Mouse (Mus musculus): Measurements from ENCODE around the gene Hspb1. TPM values are rescaled to one million over a fixed set of nuclear protein-coding genes. Genes with fewer than 3 reads are reported as not detected.

The Hspb1 gene
- polyA plus RNA-seq, 1 experiment from 2014 or later: 1,190 TPM

DNA sequence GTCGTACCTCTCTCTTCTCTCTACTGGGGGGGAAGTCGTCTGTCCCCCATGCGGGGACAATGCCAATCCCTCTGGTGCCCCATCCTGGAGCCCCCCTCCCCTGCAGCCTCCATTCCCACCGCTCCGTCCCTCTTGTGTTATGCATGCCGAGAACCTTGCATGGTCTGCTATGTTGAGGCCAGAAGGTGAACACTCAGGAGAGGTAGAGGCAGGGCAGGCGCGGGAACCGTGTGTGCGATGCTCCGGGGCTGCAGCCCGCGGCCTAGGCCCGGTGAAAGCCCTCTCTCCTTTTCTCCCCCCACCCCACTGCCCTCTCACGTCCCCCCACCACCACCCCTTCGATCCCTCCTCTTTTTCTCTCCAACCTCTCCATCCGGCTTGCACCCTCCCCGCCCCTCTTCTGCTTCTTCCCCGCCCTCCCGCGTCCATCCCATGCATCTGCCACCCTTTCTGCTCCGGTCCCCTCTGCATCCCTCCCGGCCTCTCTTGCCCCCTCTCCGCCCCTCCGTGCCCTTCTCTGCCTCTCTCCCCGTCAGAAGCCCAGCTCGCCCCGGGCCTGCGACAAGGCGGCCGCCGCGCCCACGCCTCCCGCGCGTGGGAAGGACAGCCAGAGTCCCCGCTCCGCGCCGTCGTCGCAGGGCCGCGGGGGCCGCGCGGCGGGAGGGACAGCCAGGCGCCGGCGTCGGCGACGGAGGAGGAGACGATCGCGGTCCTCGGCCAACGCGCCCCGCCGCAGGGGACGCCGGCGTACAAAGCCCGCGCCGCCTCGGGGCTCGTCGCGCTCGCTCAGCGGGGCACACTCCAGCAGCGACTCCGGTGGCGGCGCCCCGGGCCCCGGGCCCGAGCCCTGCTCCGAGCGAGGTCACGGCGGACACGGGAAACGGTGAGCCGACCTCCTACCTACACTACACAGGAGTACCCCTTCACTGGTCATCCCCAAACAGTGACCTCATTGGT lies 19.8 kb upstream of the Hspb1 start:
- Histone ChIP-seq H3K4me3 (peak overlapping the region; percentile 46), H3K36me3 (no peaks in the 10 kb centered on the region), H3K9me3 (no peaks in the 10 kb centered on the region), H3K27ac (no peak overlapping the region), H3K9ac (peak overlapping the region; percentile 42), H3K4me2 (peak overlapping the region; percentile 95), H3K4me1 (peaks cover 19% of the 10 kb centered on the region), H3K27me3 (peaks cover 81% of the 10 kb centered on the region)
- 2% methylated on average over 61 of the region's 89 CpGs for WGBS
- no peak for ATAC-seq (ENCODE audit: insufficient number of reproducible peaks, low FRiP score, low TSS enrichment, low read depth)

DNA sequence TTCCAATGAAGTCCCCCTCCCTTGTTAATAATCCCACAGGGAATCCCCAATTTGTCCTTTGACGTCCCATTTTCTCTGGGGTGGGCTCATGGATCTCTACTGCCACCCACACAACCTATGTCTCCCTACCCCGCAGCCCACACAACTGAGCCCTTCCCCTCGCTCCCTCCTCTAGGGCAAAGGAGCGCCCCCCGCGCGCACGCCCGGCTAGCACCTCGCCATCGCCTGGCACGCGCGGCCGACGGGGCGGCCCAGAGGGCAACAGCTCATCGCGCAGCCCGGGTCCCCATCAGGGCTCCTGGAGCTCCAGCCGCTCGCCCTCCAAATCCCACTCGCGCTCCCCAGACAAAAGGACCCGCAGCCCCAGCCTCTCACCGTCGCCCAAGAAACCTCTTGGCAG lies 19.1 kb upstream of the Hspb1 start:
- Histone ChIP-seq H3K27ac (no peak overlapping the region), H3K9me3 (no peaks in the 10 kb centered on the region), H3K4me1 (peaks cover 22% of the 10 kb centered on the region), H3K9ac (no peak overlapping the region), H3K4me2 (peak overlapping the region; percentile 95), H3K36me3 (no peaks in the 10 kb centered on the region), H3K4me3 (peak overlapping the region; percentile 46), H3K27me3 (peaks cover 86% of the 10 kb centered on the region)
- 1% methylated on average over 27 of the region's 27 CpGs for WGBS
- ATAC-seq (ENCODE audit: insufficient number of reproducible peaks, low FRiP score, low TSS enrichment, low read depth): no peak

DNA sequence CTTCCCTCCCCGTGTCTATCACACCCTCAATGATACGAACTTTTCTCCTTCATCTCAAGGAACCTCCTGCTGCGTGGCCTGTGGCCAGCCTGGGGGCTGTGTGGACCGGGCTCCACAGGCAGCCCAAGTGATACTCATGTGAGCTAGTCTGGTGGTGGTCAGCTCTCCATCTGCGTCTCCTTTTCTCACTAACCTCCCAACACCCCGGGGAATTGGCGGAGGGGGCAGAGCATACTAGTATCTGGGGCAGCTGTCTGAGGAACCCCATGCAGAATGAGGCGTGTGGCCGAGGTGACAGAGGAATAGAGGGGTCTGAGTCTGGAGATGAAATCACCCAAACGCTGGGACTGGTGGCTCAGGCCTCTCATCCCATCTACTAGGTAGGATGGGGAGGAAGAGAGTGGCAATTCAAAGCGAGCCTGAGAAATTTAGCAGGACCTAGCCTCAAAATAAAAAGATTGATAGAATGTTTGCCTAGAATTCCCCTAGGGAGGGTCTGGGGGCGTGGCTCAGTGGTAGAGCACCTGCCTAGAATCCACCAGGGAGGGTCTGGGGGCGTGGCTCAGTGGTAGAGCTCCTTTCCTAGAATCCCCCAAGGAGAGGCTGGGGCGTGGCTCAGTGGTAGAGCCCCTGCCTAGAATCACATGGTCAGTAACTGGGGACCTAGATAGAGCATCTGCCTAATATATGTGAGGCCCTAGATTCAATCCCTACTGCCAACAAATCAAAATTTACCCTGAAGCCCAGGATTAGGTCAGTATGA lies 17.9 kb upstream of the Hspb1 start:
- Histone ChIP-seq H3K9ac (no peak overlapping the region), H3K27ac (no peak overlapping the region), H3K4me2 (no peak overlapping the region), H3K4me3 (no peak overlapping the region), H3K9me3 (no peaks in the 10 kb centered on the region), H3K27me3 (peaks cover 87% of the 10 kb centered on the region), H3K4me1 (peaks cover 22% of the 10 kb centered on the region), H3K36me3 (no peaks in the 10 kb centered on the region)
- no peak for ATAC-seq (ENCODE audit: insufficient number of reproducible peaks, low FRiP score, low TSS enrichment, low read depth)
- WGBS: 61% methylated on average over 14 of the region's 14 CpGs

DNA sequence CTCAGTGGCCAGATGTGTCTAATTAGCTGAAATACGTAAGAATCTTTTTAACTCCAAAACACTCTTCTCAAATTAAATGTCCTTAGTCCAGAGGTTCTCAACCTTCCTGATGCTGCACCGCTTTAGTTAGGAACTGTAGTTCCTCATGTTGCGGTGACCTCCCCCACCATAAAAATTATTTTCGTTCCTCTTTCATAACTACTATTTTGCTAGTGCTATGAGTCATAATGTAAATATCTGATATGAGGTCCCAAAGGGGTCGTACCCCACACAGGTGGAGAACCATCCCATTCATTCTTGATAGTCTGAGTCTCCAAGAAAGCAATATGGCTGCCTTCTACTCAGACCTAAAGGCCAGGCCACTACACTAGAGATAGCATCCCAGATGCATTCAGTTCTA lies 17.2 kb upstream of the Hspb1 start:
- Histone ChIP-seq H3K9me3 (no peaks in the 10 kb centered on the region), H3K4me2 (no peak overlapping the region), H3K4me1 (peaks cover 22% of the 10 kb centered on the region), H3K27me3 (peaks cover 88% of the 10 kb centered on the region), H3K4me3 (no peak overlapping the region), H3K36me3 (no peaks in the 10 kb centered on the region), H3K27ac (no peak overlapping the region), H3K9ac (no peak overlapping the region)
- whole genome bisulfite sequencing: 76% methylated on average over 5 of the region's 5 CpGs
- ATAC-seq (ENCODE audit: insufficient number of reproducible peaks, low FRiP score, low TSS enrichment, low read depth): no peak

DNA sequence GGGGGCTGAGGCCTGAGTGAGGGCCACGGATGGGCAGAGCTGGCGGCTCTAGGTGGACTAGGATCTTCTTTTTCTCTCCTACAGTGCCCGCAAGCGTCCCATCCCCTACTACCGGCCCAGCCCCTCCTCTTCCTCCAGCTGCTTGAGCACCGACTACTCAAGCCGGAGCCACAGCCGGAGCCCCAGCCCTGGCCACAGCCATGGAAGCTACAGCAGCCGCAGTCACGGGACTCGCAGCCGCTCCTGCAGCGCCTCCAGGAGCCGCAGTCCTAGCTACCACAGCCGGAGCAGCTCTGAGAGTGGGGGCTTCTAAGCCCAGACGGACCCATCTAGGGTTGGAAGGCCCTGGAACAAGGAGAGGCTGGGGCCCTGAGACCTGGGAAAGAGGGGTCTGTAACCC lies 14.7 kb upstream of the Hspb1 start:
- H3K4me1 ChIP-seq: peaks cover 24% of the 10 kb centered on the region
- no peak for ATAC-seq (ENCODE audit: insufficient number of reproducible peaks, low FRiP score, low TSS enrichment, low read depth)
- H3K9ac ChIP-seq: no peak overlapping the region
- no peak overlapping the region for H3K4me3 ChIP-seq
- H3K9me3 ChIP-seq: no peaks in the 10 kb centered on the region
- H3K4me2 ChIP-seq: no peak overlapping the region
- no peak overlapping the region for H3K27ac ChIP-seq
- H3K36me3 ChIP-seq: no peaks in the 10 kb centered on the region
- peaks cover 68% of the 10 kb centered on the region for H3K27me3 ChIP-seq
- WGBS: 20% methylated on average over 16 of the region's 16 CpGs

DNA sequence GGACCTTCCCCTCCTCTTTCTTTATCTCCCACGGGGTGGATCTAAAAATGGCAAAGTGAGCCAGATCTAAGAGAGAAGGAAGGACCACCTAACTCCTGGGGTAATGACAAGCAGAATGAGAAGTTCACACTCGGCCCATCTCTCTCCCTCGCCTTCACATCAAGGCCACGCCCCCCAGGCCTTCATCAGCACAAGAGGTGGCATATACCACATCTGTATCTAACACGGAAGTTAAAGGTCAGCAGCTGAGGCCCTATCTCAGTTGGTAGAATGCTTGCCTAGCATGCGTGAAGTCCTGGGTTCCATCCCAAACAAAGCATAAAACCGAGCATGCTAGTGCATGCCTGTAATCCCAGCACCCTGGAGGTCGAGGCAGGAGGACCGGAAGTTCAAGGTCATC lies 14.0 kb upstream of the Hspb1 start:
- 58% methylated on average over 9 of the region's 9 CpGs for WGBS
- no peak for ATAC-seq (ENCODE audit: insufficient number of reproducible peaks, low FRiP score, low TSS enrichment, low read depth)
- peaks cover 21% of the 10 kb centered on the region for H3K4me1 ChIP-seq
- no peaks in the 10 kb centered on the region for H3K36me3 ChIP-seq
- no peak overlapping the region for H3K4me3 ChIP-seq
- H3K27ac ChIP-seq: no peak overlapping the region
- H3K4me2 ChIP-seq: no peak overlapping the region
- peaks cover 61% of the 10 kb centered on the region for H3K27me3 ChIP-seq
- H3K9me3 ChIP-seq: no peaks in the 10 kb centered on the region
- no peak overlapping the region for H3K9ac ChIP-seq

DNA sequence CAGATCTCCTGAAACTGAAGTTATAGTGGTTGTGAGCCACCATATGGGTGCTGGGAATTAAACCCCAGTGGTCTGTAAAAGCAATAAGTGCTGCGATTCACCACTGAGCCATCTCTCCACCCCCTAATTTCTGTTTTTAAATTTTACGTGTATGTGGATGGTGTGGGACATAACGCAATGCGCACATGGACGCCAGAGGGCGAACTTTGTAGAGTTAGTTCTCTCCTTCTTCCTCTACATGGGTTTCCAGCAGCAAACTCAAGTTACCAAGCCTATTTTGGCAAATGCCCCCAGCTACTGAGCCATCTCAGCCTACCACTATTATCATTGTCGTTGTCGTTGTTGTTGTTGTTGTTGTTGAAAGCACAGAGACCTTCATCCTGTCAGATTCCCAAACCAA lies 10.5 kb upstream of the Hspb1 start:
- Histone ChIP-seq H3K4me3 (no peak overlapping the region), H3K36me3 (no peaks in the 10 kb centered on the region), H3K9ac (no peak overlapping the region), H3K4me1 (peaks cover 30% of the 10 kb centered on the region), H3K9me3 (no peaks in the 10 kb centered on the region), H3K27me3 (peaks cover 28% of the 10 kb centered on the region), H3K27ac (no peak overlapping the region), H3K4me2 (peak overlapping the region; percentile 70)
- 16% methylated on average over 8 of the region's 8 CpGs for WGBS
- ATAC-seq (ENCODE audit: insufficient number of reproducible peaks, low FRiP score, low TSS enrichment, low read depth): no peak

DNA sequence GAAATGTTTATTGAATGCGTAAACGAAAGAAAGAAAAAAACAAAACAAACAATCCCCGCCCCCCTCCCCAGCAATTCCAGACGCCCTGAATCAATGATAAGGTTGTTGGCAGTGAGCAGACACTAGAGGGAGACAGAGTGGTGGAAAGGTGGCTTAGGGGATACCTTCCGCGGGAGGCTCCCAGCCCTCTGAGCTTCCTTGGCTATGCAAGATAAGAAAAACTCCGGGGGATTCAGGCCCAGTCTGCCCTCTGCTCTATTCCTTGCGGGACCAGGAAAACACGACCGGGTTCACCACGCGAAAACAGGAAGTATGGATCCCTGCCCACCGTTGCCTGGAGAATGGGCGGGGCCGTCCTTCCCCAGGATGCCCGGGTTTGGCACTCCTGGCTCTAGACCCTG lies 9.9 kb upstream of the Hspb1 start:
- no peak for ATAC-seq (ENCODE audit: insufficient number of reproducible peaks, low FRiP score, low TSS enrichment, low read depth)
- peak overlapping the region; percentile 70 for H3K4me2 ChIP-seq
- H3K4me3 ChIP-seq: peak overlapping the region; percentile 42
- H3K27me3 ChIP-seq: peaks cover 24% of the 10 kb centered on the region
- peaks cover 29% of the 10 kb centered on the region for H3K4me1 ChIP-seq
- H3K9me3 ChIP-seq: no peaks in the 10 kb centered on the region
- WGBS: under 1% methylated on average over 16 of the region's 16 CpGs
- no peak overlapping the region; the same call in 1 of the 2 replicates for H3K27ac ChIP-seq
- no peaks in the 10 kb centered on the region for H3K36me3 ChIP-seq
- 0 out of 2 replicates have a peak overlapping the region, but pooled peaks have one; percentile 7 for H3K9ac ChIP-seq

DNA sequence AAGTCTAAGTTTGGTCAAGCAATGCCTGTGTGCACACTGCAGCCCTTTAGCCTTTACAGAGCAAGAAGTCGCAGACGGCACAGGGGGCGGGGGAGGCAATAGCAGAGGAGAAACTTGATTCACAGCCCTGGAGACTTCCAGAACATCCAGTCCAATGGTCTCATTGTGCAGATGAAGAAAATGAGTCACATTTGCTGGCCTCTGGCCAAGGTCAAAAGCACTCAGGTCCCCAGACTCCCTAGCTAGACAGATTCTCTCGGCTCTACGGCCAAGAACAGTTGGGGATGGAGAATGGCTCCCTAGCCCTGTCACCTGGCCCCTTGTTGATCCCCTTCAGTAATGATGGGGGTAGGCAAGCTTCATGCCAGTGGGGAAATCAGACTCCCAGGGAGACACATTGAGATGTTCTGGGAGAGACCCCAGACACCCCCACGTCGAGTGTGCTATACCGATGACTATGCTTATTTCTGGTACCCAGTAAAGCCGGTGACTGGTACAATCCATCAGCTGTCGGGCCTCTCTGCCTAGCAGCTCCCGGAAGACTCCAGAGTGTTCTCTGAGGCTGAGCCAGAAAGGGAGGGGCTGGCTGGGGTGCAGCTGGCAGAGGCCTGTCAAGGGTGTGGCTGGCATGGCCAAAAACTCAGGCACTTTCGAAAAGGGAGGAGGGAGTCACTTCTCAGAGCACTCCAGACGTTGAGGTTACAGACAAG lies 8.1 kb upstream of the Hspb1 start:
- Histone ChIP-seq H3K9ac (no peak overlapping the region), H3K4me3 (no peak overlapping the region), H3K36me3 (no peaks in the 10 kb centered on the region), H3K4me1 (peaks cover 25% of the 10 kb centered on the region), H3K9me3 (no peaks in the 10 kb centered on the region), H3K27ac (peak overlapping the region; percentile 75), H3K27me3 (peaks cover 6% of the 10 kb centered on the region; the same call in 1 of the 2 replicates), H3K4me2 (no peak overlapping the region)
- WGBS: 33% methylated on average over 13 of the region's 13 CpGs
- ATAC-seq (ENCODE audit: insufficient number of reproducible peaks, low FRiP score, low TSS enrichment, low read depth): peak; percentile 81

DNA sequence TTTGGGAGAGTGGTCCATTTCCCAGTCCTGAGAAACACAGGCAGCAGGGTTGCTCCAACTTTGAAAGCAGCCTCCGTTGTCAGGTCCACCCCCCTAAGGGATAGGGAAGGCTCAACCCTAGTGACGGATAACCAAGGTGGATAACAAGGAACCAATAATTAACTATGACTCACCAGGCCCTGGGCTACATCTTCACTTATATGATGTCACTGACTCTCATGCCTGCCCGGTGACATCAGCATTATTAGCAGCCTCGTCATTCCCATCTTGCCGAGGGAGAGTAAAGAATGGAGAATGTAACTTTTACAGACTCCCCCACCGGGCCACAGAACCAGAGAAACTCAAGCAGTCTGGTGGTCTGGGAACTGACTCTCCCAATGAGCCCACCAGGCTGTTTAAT lies 3.1 kb upstream of the Hspb1 start:
- WGBS: 54% methylated on average over 6 of the region's 6 CpGs
- ATAC-seq (ENCODE audit: insufficient number of reproducible peaks, low FRiP score, low TSS enrichment, low read depth): no peak
- Histone ChIP-seq H3K4me1 (peaks cover 22% of the 10 kb centered on the region), H3K27ac (no peak overlapping the region), H3K4me3 (no peak overlapping the region), H3K9ac (no peak overlapping the region), H3K4me2 (no peak overlapping the region), H3K36me3 (no peaks in the 10 kb centered on the region), H3K9me3 (no peaks in the 10 kb centered on the region), H3K27me3 (peaks cover 15% of the 10 kb centered on the region; the same call in 1 of the 2 replicates)

DNA sequence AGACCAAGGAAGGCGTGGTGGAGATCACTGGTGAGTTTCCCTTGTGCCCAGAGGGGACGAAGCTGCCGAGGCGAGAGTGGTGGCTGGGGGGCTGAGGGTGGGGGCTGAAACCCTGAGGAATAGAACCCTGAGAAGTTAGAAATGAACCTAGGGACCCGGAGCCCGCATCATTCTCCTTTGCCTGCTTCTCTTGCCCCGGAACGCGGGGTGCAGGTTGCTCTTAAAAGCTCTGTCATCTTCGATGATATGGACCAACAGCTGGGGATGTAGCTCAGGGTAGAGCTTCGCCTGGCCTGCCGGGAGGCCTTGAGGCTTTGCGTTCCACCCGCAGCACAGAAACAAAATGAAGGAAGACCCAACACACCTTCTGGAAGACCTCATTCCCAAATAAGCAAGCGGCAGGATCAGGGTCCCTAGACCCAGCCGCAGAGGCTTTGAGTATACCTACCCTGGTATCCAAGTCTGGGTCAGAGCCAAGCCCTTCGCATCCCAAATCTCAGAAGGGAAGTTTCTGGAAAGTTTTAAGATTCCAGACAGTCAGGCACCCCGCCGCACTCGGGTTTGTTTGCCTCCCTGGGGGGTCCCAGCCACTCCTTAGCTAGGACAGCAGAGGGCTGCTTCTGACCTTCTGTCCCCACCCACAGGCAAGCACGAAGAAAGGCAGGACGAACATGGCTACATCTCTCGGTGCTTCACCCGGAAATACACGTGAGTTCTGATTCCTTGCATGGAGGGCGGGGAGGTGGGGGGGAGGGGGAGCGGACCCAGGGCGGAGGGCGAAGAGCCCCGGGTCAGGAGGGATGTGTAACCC lies 891 bp downstream of the Hspb1 start:
- Histone ChIP-seq H3K27me3 (peaks cover 26% of the 10 kb centered on the region), H3K36me3 (no peaks in the 10 kb centered on the region), H3K9ac (no peak overlapping the region), H3K4me2 (peak overlapping the region; percentile 44), H3K9me3 (no peaks in the 10 kb centered on the region), H3K4me3 (peak overlapping the region; percentile 41), H3K4me1 (peaks cover 23% of the 10 kb centered on the region), H3K27ac (peak overlapping the region; percentile 47)
- no peak for ATAC-seq (ENCODE audit: insufficient number of reproducible peaks, low FRiP score, low TSS enrichment, low read depth)
- WGBS: 5% methylated on average over 30 of the region's 30 CpGs
